Mouse (Mus musculus) megakaryocyte, embryonic 14.5 days (primary cell): Measurements from ENCODE around the gene Exoc4.

Experiments used
- FLI1 ChIP-seq: IDR thresholded peaks from 2 replicates; pipeline ENCODE4 v1.6.1; 2012; ENCODE audit warnings: low read length, inconsistent platforms, mixed read lengths
- GATA1 ChIP-seq: IDR thresholded peaks from 3 replicates; pipeline ENCODE4 v1.6.1; 2012; ENCODE audit warnings: mixed read lengths, low read length, inconsistent platforms, borderline replicate concordance

GRCm38 (mm10) chr6:33884141-33884683, 635.3 kb downstream of the Exoc4 start:
- no peak for TF ChIP-seq GATA1
- TF ChIP-seq FLI1 = no peak
